Mouse (Mus musculus) urinary bladder, adult 2 months (tissue): ENCODE data around the gene Prcd. TPM values are rescaled to one million over a fixed set of nuclear protein-coding genes. Genes with fewer than 3 reads are reported as not detected.
A peak's percentile ranks its signal among the peaks of the same experiment; 100 is the strongest.
"Not testable (repeated sequence)": the region's sequence is repeated elsewhere in the genome, so short reads cannot be mapped to it uniquely, and the experiment has no call there.

ENCODE experiments used
- DNase-seq: peaks from one replicate; pipeline ENCODE4 v3.0.0; 2022; ENCODE audit warnings: low spot score
- polyA plus RNA-seq: library from polyadenylated mRNA; depleted of rRNA; stranded (reverse); fragments of >200 nt; gene quantifications from 2 replicates; pipeline ENCODE4 v1.2.3, GENCODE M21; 2012; rRNA removed

Prcd gene
- 2.0 and 3.1 TPM in 2 replicates for polyA plus RNA-seq

DNA sequence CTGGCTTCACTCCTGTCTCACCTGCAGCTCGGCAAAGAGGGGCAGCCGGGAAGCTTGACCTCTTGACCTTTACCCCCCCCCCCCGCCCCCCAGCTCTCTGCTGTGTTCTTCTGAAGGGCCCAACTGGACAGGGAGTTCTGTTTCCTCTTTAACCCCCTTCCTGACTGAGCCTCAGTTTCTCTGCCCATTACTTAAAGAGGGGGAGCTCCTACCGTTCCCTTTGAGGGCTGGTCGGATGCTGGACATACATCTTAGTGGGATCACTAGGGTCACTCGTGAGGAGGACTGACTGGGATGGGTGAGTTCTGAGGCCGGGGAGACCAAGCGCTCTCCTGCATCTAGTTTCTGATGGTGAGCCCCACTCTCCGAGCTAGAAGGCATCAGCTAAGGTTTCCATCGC is at the start of gene Prcd:
TSS of gene Prcd (plus strand) at position 301 of the 400 bp plus-strand sequence.
- DNase-seq: no peak

DNA sequence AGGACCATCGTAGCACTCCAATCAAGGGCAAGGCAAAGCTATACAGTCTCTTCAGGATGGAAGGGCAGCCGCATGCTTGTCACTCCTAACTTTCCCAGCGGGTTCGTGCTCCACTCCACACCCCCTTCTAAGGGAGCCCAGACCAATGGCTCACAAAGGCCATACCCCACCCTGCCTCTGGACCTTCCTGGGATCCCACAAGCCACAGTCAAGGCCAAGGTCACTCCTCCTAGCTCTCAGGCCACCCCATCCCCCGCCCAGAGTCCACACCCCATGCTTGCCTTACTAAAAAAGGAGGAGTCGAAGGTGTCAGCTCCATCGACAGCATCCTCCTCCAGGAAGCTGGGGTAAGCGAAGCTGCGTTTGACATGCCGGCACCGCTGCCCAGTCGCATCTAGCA is 49.2 kb upstream of the Prcd start:
- no peak for DNase-seq

DNA sequence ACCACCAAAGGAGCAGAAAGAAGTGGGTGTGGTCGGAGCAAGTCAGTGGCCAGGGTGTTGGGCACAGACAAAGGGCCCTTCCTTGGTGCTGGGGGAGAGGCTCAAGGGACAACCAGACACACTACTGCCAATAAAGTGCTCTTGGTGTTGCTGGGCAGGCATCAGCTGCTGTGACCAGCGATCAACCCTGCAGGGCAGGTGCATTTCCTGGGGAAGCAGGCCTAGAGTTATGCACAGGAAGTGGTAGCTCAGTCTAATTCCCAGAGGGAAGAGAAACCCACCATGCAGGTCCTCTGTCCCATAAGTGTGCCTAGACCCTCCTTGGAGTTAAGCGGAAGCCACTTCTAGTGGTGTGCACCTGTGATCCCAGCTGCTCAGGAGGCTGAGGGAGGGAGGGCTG is 45.6 kb upstream of the Prcd start:
- DNase-seq: no peak

DNA sequence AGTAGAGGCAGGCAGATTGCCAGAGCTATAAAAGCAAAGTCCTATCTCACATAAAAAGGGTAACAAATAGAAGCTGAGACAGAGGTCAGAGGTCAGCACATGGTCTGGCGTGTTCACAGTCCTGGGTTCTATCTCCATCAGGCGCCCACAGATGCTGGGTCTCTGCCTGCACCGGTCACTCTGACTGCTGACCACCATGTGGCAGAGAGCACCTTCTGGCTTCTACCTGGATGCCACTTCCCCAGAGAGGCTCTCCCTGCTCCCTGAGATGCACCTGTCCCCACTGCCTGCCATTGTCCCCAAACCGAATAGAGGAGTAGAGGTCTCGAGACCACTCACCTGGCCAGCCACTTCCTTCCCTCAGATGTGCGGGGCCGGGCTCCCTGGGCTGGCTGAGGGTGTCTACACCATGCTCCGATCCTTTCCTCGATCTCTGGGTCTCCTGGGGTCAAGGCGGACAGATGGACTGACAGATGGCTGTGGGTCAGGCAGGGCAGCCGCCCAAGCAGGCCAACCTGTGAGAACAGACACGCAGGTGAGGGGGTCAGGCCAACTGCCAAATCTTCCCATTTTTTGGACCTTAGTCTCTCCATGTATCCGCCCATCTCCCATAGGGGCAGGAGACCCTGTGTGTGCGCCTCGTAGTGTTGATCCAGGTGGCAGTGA is 43.2 kb upstream of the Prcd start:
- DNase-seq: no peak

DNA sequence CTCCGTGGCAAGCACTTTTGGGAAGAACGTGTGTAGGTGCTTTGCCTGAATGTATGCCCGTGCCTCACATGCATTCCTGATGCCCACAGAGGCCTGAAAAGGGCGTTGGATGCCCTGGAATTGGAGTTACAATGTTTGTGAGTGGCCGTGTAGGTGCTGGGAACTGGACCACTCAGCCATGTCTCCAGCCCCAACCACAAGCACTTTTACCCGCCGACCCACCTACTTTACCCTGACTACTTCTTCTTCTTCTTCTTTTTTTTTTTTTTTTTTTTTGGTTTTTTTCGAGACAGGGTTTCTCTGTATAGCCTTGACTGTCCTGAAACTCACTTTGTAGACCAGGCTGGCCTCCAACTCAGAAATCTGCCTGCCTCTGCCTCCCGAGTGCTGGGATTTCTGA is 42.2 kb upstream of the Prcd start:
- not testable (repeated sequence) for DNase-seq

DNA sequence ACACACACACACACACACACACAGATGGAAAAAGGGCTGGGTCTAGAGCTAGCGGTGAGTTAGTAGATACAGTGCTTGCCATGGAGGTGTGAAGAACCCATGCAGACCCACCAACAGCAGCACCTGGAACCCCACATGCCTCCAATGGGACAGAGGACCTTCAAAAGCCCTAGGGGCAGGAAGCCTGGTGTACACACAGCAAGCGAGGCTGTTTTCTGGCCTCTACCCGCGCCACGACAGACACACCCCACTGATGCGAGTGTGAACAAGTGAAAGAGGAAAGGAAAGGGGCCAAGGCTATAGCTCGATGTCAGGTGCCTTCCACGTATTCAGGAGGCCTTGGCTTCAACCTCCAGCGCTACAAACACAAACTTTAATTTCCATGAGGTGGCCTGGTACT is 41.5 kb upstream of the Prcd start:
- DNase-seq: no peak

DNA sequence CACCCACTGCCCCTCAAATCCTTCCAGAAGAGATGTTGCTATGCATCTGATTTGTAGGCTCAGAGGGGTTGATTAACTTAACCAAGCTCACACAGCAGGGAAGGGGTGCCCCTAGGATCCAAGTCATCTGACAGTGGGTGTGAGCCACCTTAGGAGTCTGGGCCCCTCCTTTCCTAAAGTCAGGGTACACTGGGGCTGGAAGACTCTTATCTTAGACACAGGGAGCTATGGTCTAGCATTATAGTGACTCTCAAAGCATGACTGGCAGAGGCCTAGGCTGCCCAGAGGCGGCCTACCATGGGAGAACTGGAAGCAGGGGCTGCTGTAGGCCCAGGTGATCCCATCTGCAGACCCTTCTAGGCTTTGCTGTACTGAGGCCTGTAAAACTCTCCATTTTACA is 40.8 kb upstream of the Prcd start:
- DNase-seq: no peak

DNA sequence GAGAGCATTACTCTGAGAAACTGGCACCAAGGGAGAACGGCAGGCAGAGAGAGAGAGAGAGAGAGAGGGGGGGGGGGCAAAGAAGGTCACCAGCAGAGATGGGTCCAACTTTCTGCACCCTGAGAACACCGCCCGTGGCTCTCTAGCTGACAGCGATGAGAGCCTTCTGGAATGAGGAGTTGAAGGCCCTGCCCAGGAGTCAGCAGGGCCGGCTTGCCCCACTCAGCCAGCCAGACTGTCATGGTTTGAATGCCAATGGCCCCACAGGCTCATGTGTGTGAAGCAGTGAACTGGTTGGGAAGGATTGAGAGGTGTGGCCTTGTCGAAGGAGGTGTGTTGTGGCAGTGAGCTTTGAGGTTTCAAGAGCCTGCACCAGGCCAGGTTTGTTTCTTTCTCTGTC is 40.1 kb upstream of the Prcd start:
- DNase-seq: no peak

DNA sequence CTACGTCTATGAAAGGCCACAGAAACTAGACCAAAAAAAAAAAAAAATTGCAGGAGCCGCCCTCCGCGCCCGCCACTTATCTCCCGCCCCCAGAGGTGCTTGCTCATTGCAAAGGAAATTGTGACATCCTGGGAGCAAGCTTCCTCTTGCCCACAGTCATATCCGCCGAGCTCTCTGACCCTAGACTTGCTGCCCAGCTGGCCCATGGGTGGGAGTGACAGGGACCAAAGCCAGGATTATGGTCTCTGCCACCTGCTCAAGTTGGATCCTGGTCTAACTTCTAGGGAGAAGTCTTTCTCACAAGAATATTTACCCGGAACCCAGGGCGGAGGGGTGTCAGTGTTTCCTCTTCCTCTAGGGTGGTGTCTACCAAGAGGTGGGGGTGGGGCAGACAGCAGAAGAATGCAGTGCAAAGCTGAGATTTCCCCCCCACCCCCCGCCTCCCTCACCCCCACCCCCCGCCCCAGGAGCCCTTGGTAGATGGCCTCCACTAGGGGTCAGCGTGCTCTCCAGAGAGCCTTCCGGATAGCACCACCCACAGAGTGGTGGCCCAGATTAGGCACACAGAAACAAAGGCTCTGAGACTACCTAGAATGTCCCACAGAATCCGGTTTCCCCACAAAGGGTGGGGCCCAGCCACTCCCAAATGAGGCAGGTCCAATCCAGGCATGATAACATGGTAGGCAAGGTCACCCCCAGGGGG is 37.4 kb upstream of the Prcd start:
- DNase-seq: no peak

DNA sequence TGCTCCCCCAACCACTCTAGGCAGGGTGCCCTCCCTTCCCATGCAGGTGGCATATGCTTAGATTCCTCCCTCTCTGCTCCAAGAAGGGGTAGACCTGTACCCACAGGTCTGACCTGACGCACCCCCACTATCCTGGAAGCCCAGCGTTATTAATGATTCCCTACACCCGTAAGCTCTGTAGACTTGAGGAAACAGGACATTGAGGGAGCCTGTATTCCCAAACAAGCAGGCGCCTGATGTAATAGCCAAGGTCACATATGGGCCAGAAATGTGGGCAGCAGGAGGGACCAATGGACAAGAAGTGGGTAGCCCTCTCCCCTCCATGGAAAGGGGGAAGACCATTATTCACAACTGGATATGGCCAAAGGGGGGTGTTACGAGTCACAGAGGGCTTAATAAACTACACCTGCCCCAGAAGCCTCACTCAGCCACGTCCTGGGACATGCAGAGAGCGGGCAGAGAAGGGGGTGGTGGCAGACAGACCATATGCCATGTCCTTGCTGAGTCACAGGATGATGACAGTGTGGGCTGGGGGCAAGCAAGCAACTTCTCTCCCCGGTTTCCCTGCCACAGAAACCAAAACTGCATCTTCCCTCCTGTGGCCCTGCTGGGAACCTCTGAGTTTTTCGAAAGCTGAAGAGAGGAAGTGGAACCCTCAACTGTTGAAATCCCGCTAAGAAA is 36.8 kb upstream of the Prcd start:
- DNase-seq: no peak

DNA sequence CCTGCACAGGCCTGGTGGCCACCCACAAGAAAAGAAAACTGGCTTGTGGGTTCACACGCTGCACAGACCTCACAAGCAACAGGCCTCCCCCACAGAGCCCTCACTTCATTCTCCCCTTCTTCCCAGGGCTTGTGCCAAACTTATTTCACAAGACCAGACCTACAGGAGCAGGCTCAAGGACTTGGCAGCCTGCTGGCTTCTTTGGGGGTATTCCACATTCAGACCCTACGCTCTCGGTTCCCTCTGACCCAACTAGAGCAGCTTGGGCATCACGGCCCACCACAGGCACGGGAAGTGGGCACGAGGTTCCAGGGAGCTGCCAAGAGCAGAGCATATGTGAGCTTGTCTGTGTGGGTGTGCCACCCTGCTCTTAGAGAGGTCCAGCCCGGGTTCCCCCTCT is 35.7 kb upstream of the Prcd start:
- DNase-seq: no peak

DNA sequence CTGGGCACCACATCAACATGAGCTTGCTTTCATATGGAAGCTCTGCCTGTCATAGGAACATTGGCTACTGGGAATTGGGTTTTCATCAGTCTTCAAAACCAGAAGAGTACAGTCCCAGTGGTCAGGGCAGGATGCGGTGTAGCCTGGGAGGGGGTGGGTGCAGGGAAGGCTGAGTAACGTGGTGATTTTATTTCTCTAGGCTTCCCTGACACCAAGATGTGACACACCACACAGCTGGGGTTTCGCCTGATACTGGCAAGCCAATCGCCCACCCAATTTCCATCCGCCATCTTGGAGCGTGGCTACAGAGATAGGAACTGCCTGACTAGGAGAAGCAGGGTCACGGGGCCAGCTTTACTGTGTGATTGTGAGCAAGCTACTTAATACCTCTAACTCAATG is 34.7 kb upstream of the Prcd start:
- no peak for DNase-seq

DNA sequence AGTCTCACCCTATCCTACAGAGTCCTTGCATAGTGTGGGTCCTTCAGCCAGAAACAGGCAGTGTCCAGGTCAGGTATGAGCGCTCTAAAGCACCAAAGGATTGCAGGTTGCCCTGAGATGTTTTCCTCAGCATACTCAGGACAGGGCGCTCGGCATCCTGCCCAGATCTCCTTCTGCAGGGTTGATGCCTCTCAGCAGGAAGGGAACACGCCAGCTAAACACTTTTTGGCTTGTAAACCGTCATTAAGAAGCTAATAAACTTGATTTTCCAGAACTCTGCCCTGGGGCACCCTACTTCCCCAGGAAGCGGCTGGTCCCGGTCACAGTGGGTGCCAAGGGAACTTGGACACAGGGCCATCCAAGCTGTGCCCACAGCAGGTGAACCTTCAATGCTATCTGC is 34.2 kb upstream of the Prcd start:
- DNase-seq: no peak

DNA sequence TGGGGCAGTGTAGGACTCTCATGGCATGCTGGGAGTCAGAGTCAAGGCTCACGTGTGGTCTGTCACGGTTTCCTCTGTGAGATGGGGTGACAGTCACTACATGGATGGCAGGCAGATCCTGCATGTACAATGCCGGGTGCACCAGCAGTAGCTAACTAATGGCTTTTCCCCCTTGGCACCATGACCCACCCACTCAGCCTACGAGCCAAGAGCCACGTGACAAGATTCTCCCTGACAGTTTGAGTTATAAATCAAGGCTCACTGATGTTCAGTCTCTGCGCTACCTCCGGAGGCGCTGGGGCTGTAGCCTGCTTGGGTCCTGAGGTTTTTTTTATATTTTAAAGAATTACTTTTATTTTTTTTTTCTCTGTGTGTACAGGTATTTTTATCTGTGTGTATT is 33.8 kb upstream of the Prcd start:
- DNase-seq: no peak

DNA sequence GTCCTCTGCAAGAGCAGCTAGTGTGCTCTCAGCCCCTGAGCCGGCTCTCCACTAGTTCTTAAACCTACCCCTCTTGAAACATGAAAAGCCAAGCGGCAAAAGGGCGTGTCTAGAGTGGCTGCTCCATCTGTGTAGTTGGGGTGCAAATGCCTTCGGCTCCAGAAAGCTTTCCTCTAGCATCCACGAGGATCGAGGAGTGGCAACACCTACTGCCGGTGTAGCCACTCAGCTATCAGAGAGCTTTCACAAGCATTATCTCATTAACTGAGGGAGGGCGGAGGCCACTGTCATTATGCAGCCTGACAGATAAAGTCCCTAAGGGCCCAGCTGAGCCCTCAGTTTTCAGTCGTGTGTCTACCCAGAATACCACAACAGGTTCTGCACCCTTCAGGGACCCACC is 33.3 kb upstream of the Prcd start:
- no peak for DNase-seq

DNA sequence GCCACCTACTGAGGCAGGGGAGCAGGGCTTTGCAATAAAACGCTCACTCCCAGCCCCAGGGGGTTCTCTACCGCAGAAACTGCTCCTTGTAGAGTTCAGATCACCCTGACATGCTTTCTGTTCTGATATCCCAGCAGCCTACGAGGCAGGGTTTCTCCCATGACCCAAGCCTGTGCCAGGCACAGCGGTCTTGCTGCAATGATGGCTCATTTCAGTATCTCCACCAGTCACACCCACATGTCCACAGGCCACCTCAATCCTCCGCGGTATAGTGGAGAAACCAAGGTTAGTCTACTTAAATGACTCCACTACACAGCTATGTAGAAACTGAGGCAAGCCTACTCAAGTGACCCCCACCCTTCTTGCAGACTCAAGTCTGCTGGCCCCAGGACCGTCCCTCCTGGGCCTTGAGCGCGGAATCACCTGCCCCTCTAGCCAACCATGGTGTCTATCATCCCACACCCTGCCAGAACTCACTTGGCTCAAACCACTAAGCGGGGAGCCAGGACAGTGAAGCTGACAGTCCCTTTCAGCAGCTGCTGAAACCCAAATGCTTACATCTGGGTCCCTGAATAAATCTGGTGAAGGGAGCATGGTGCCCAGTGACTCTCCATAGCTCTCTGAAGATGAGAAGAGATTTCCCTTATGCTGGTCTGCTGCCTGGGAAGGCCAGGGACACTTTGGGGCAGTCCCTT is 32.6 kb upstream of the Prcd start:
- no peak for DNase-seq

DNA sequence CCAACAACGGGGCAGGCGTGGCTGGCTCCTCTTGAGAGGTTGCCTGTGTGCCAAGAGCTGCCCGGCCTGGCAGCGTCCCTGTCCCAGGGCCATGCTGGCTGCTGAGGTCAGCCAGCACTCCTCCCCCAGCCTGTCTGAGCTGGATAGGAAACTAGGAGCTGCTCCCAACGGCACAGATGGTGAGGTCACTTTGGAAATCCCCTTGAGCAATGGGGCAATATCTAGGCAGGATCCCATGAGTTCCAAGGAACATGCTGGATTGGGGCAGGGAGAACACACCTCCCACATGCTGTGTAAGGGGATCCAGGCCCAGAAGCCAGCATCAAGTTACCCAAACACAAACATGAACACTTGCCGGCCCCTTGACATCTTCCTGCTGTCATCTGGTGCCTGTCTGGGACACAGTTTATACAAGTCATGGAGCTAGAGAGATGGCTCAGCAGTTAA is 32.1 kb upstream of the Prcd start:
- DNase-seq: no peak

DNA sequence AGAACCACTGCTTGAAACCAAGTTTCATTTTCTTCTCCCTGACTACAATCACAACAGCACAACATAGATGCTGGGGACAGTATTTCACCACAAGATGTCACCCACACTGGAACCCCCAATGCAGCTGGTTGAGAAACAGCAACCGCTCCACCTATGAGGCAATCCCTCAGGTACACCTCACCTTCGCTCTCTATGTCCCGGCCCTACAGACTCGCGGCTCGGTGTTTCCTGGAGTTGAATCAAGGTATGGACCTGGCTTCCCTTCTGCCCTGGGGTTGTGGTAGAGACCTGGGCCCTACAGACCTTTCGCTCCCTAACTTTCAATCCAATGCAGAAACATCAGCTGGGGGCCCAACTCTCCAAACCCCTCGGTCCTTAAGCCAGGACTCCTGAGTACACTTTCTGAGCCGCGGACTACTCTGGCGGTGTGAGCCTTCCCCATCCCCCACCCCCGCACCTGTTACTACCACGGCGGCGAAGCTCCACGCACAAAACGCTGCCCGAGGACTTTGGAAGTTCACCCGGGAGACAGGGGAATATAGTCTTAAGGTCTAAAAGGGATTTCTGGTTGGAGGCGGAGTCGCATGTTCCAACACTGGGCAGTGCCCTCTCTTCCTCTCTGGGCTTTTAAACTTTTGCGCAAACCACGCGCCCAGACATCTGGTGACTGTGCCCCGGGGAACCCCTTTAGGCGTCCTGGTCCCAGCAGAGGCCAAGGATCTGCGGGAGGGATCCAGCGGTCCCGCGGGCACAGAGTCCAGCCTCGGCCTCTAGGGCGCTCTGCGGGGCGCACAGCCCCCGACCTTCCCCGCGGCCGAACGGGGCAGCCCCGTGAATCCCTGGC is 29.8 kb upstream of the Prcd start:
- DNase-seq: no peak

DNA sequence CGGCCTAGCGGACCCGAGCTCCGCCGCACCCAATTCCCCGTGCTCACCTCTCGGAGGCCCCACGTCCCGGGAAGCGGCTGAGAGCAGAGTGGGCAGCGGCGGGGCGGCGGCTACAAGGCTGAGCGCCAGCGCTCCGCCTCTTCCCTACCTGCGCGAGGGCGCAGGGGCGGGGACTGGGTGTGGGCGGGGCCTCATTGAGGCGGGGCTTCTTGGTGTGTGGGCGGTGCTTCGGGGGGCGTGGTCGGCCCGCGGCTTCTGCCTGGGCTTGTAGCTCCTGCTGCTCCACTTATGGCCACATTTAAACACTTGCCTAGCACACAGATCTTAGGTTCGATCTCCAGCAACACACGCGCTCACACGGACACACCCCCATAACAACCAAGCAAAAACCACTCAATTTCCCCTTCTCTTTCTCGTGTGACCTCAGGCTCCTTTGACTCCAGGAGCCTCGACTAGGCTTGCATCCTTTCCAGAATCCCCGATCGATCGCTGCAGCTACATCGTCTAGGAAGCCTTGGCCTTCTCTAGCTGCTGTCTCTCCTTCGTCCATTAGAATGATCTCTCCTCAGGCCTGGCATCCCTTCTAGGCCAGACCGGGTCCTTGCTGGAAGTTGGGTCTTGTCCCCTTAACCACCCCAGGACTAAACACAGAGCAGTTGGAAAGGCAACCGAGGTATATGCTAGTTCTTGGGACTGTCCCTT is 29.1 kb upstream of the Prcd start:
- peak; percentile 76 for DNase-seq

DNA sequence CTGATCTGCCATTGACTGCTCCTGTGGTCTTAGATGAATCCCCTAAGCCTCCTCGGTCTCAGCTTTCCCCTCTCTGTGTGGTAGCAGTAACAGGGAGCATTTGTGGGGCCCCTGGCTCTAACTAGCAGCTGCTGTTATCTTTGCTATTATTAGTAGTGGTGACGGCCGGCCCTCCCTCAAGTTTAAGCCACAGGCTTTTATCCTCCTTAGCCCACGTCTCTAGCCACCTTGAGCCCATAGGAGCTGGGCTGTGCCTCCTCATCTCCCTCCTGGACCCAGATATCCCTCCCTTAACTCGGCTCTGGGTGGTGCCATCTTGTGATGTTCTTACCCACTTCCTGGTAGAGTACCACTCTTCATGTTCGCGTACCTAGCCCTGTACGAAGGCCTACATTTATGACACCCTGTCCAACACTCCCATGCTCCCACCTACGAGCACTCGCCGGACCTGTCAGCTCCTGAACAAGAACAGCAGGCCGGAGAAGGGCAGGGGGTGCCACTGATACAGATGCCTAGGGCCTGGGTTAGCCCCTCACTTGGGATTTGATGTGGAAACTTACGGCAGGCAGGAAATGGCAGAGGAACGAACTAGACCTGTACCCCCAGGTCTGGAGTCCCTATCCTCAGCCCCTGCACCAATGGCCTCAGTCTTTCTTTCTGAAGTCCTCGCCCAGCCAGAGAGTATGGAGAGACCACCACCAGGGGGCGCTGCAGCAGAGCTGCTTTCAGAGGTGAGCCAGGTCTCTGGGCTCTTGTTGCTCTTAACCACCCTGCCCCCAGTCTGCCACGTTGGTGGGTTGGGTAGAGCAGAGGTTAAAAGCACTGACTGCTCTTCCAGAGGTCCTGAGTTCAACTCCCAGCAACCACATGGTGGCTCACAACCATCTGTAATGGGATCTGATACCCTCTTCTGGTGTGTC is 28.0 kb upstream of the Prcd start:
- DNase-seq: no peak
